Mouse (Mus musculus): Measurements from ENCODE around the gene Ms4a1. TPM values are rescaled to one million over a fixed set of nuclear protein-coding genes. Genes with fewer than 3 reads are reported as not detected.
"Not testable (repeated sequence)": the region's sequence is repeated elsewhere in the genome, so short reads cannot be mapped to it uniquely, and the experiment has no call there.

The Ms4a1 gene
- polyA plus RNA-seq (2015; fragmentation: Nextera tagmentation; extraction: Ambion mirVana), result 3.3 and 3.8 TPM in 2 replicates

- Histone ChIP-seq H3K27ac (ENCODE audit: low read depth) (no peak within 1 kb of the TSS; the same call in 1 of the 2 replicates), H3K4me2 (ENCODE audit: low read depth, low read length) (no peak within 1 kb of the TSS), H3K4me3 (ENCODE audit: low read depth, low read length) (no peak within 1 kb of the TSS), H3K4me1 (ENCODE audit: insufficient read depth) (no peaks in the 10 kb centered on the region), H3K9ac (replicated peaks) (no peak within 1 kb of the TSS), H3K27me3 (ENCODE audit: insufficient read depth, low read length) (no peaks in the 10 kb centered on the region), H3K9me3 (ENCODE audit: low read length) (no peaks in the 10 kb centered on the region), H3K36me3 (replicated peaks; ENCODE audit: insufficient read depth, low read length) (no peaks in the 10 kb centered on the region)
- DNase-seq, result no peak
- ATAC-seq, result peak; percentile 17; the same call in 1 of the 2 replicates
- TF ChIP-seq CTCF (IDR thresholded peaks at IDR 0.05; ENCODE audit: low read depth) (no peak), EP300 (IDR thresholded peaks at IDR 0.05; ENCODE audit: low read depth) (no peak)
- WGBS (ENCODE audit: insufficient replicate concordance), result 67% methylated on average over 8 of the region's 8 CpGs
These were observed at the start of gene Ms4a1 for GRCm38 (mm10) chr19:11266052-11266845. Ms4a1 (minus strand) TSS chr19:11266241.

DNA sequence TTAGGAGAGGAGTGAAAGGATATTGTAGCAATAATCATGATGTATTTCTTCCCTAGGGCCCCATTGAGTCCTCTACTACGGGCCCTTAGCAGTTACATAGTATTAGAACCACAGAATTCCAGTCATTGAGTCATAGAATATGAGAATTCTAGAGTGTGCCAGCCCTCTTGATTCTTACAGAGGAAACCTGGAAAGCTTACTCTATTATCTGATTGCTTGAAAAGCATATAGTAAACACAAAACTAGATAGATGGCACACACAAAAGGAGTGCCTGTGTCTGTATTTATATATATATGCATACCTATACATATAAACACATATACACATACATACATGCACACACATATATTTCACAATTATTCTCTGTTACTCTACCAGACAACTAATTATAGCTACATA, 48.3 kb upstream of the Ms4a1 start, which contains the start of gene Ms4a14:
TSS of gene Ms4a14 (minus strand) at position 101 of the 400 bp plus-strand sequence.
- H3K9ac ChIP-seq (replicated peaks), result no peak within 1 kb of the TSS
- TF ChIP-seq CTCF (IDR thresholded peaks at IDR 0.05; ENCODE audit: low read depth) (no peak), EP300 (IDR thresholded peaks at IDR 0.05; ENCODE audit: low read depth) (no peak)
- H3K27me3 ChIP-seq (ENCODE audit: insufficient read depth, low read length), result no peaks in the 10 kb centered on the region
- H3K4me2 ChIP-seq (ENCODE audit: low read depth, low read length), result no peak within 1 kb of the TSS
- ATAC-seq, result no peak
- whole genome bisulfite sequencing (ENCODE audit: insufficient replicate concordance), result 65% methylated on average over 1 of the region's 1 CpGs
- no peaks in the 10 kb centered on the region for H3K36me3 ChIP-seq (replicated peaks; ENCODE audit: insufficient read depth, low read length)
- H3K4me3 ChIP-seq (ENCODE audit: low read depth, low read length), result no peak within 1 kb of the TSS
- H3K27ac ChIP-seq (ENCODE audit: low read depth), result no peak within 1 kb of the TSS
- no peak for DNase-seq
- no peaks in the 10 kb centered on the region for H3K9me3 ChIP-seq (ENCODE audit: low read length)
- no peaks in the 10 kb centered on the region for H3K4me1 ChIP-seq (ENCODE audit: insufficient read depth)

GRCm38 (mm10) chr19:11308888-11309287, 42.8 kb upstream of the Ms4a1 start:
- ATAC-seq, result no peak
- no peaks in the 10 kb centered on the region for H3K27me3 ChIP-seq (ENCODE audit: insufficient read depth, low read length)
- no peaks in the 10 kb centered on the region for H3K4me1 ChIP-seq (ENCODE audit: insufficient read depth)
- H3K9ac ChIP-seq (replicated peaks), result no peak overlapping the region
- H3K4me2 ChIP-seq (ENCODE audit: low read depth, low read length), result no peak overlapping the region
- DNase-seq, result no peak
- no peaks in the 10 kb centered on the region for H3K9me3 ChIP-seq (ENCODE audit: low read length)
- TF ChIP-seq EP300 (IDR thresholded peaks at IDR 0.05; ENCODE audit: low read depth) (no peak), CTCF (IDR thresholded peaks at IDR 0.05; ENCODE audit: low read depth) (no peak)
- no peak overlapping the region for H3K27ac ChIP-seq (ENCODE audit: low read depth)
- no peak overlapping the region for H3K4me3 ChIP-seq (ENCODE audit: low read depth, low read length)
- H3K36me3 ChIP-seq (replicated peaks; ENCODE audit: insufficient read depth, low read length), result no peaks in the 10 kb centered on the region

GRCm38 (mm10) chr19:11299529-11299928, 33.5 kb upstream of the Ms4a1 start:
- H3K9ac ChIP-seq (replicated peaks); H3K4me2 ChIP-seq (ENCODE audit: low read depth, low read length); ATAC-seq; H3K36me3 ChIP-seq (replicated peaks; ENCODE audit: insufficient read depth, low read length); H3K27me3 ChIP-seq (ENCODE audit: insufficient read depth, low read length); DNase-seq; H3K27ac ChIP-seq (ENCODE audit: low read depth); H3K4me3 ChIP-seq (ENCODE audit: low read depth, low read length); H3K4me1 ChIP-seq (ENCODE audit: insufficient read depth); H3K9me3 ChIP-seq (ENCODE audit: low read length): not testable (repeated sequence)
- WGBS (ENCODE audit: insufficient replicate concordance), result 48% methylated on average over 4 of the region's 4 CpGs

GRCm38 (mm10) chr19:11298939-11299338, 32.9 kb upstream of the Ms4a1 start:
- no peak for ATAC-seq
- H3K27ac ChIP-seq (ENCODE audit: low read depth), result no peak overlapping the region

DNA sequence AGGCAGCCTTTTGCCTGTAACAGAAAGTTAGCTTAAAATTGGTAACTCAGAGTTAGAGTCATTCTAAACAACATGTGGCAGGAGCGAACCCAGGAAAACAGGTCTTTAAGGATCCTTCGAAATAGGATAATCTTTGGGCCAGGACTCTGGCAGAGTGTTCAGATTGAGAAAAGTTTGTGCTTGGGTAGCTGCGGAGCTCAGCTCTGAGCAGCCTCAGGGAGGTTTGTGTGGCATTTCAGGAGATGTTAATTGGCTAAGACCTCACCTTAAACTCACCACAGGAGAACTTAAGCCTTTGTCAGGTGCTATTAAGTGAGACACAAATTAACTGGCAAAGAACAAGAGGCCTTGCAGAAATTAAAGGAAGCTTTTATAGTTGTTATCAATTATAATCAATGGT, 27.6 kb upstream of the Ms4a1 start:
- H3K27ac ChIP-seq (ENCODE audit: low read depth); H3K36me3 ChIP-seq (replicated peaks; ENCODE audit: insufficient read depth, low read length); DNase-seq; H3K9me3 ChIP-seq (ENCODE audit: low read length); H3K4me1 ChIP-seq (ENCODE audit: insufficient read depth); H3K27me3 ChIP-seq (ENCODE audit: insufficient read depth, low read length); ATAC-seq: not testable (repeated sequence)
- 0 out of 2 replicates have a peak overlapping the region, but pooled peaks have one; percentile 21 for H3K9ac ChIP-seq (replicated peaks)
- H3K4me2 ChIP-seq (ENCODE audit: low read depth, low read length), result peak overlapping the region; percentile 40; the same call in 1 of the 2 replicates
- 0 out of 2 replicates have a peak overlapping the region, but pooled peaks have one; percentile 49 for H3K4me3 ChIP-seq (ENCODE audit: low read depth, low read length)
- 16% methylated on average over 3 of the region's 3 CpGs for WGBS (ENCODE audit: insufficient replicate concordance)

More at GRCm38 (mm10) chr19:11298939-11299338, 32.9 kb upstream of the Ms4a1 start:
- 63% methylated on average over 2 of the region's 2 CpGs for WGBS (ENCODE audit: insufficient replicate concordance)
- H3K9ac ChIP-seq (replicated peaks), result no peak overlapping the region
- H3K4me2 ChIP-seq (ENCODE audit: low read depth, low read length), result no peak overlapping the region
- no peaks in the 10 kb centered on the region for H3K9me3 ChIP-seq (ENCODE audit: low read length)
- H3K27me3 ChIP-seq (ENCODE audit: insufficient read depth, low read length), result no peaks in the 10 kb centered on the region
- DNase-seq, result no peak
- H3K4me1 ChIP-seq (ENCODE audit: insufficient read depth), result no peaks in the 10 kb centered on the region
- H3K36me3 ChIP-seq (replicated peaks; ENCODE audit: insufficient read depth, low read length), result no peaks in the 10 kb centered on the region
- TF ChIP-seq CTCF (IDR thresholded peaks at IDR 0.05; ENCODE audit: low read depth), result no peak
- TF ChIP-seq EP300 (IDR thresholded peaks at IDR 0.05; ENCODE audit: low read depth), result no peak
- no peak overlapping the region for H3K4me3 ChIP-seq (ENCODE audit: low read depth, low read length)
